21 mouse cellular contexts compared by ENCODE assay signal in genomic region chr11:26967427-26967826, GRCm38 (mm10).
"Had no signal": no experiment of that assay in that cellular context is flagged by ENCODE, and none has a peak within 500 bp of the region (broad histone marks: within the 10 kb centered on the region; RNA-seq: fewer than 3 reads in every experiment).

No protein-coding gene starts in this region.

- H3K27ac ChIP-seq: gastrocnemius, adult 2 months; heart, embryonic 10.5 days; hindbrain, embryonic 10.5 days; hindbrain, embryonic 12.5 days; hindbrain, embryonic 14.5 days; intestine, embryonic 15.5 days; limb, embryonic 10.5 days; limb, embryonic 12.5 days; liver, embryonic 12.5 days; liver, embryonic 14.5 days had no signal

- H3K4me1 ChIP-seq: intestine, embryonic 15.5 days; limb, embryonic 12.5 days; liver, embryonic 12.5 days had no signal

- DNase-seq: gastrocnemius, adult 2 months; gastrocnemius, postnatal 10 days; gastrocnemius, postnatal 25 days; heart, adult 18-20 months; heart, postnatal 10 days; heart, postnatal 4 days; kidney, adult 18-20 months; kidney, adult 8-10 months; kidney, postnatal 10 days; kidney, postnatal 25 days; kidney, postnatal 4 days had no signal

- H3K4me3 ChIP-seq: gastrocnemius, adult 2 months; heart, embryonic 10.5 days; heart, embryonic 12.5 days; hindbrain, embryonic 10.5 days; hindbrain, embryonic 12.5 days; intestine, embryonic 15.5 days; limb, embryonic 10.5 days; limb, embryonic 12.5 days; liver, embryonic 12.5 days had no signal
